Mouse (Mus musculus) kidney, adult 18-20 months (tissue): ENCODE data around the gene Ralgps1.

Experiments
- DNase-seq: peaks from one replicate; pipeline ENCODE4 v3.0.0; 2021

The Ralgps1 gene

DNA sequence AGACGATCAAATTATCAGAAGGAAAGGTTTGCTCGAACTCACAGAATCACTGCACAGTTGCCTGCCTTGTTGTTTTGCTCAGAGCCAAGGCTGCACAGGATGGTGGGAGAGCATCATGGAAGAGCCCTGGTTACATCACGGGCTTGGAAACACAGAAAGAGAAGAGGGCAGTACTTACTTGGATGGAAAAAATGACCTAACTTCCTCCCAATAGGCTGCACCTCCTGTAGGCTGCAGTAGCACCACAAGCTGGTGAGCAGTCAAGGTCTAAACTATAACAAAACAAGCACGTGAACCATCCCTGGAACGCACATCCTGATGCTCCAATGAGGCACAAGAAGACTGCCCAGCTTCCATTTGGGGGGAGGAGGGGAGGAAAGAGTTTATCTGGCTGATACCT, 163.2 kb downstream of the Ralgps1 start:
- DNase-seq, result no peak

DNA sequence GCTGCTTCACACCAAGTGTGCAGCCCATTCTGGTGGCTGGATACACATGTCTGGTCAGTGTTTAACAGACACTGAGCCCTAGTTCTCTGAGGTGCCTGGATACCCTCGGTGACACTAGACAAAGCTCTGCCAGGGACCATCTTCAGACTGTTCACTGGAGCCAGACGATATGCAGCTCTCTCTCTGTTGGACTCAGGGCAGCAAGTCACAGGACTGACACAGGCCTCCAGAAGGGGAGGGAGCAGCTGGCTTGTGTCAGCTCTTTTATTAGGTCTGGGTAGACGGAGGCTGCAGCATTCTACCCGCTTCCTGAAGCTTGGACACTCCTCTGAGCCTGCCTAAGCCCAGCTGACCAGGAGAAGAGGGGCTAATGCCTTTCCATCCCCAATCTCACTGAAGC, 164.2 kb downstream of the Ralgps1 start:
- peak; percentile 52 for DNase-seq

DNA sequence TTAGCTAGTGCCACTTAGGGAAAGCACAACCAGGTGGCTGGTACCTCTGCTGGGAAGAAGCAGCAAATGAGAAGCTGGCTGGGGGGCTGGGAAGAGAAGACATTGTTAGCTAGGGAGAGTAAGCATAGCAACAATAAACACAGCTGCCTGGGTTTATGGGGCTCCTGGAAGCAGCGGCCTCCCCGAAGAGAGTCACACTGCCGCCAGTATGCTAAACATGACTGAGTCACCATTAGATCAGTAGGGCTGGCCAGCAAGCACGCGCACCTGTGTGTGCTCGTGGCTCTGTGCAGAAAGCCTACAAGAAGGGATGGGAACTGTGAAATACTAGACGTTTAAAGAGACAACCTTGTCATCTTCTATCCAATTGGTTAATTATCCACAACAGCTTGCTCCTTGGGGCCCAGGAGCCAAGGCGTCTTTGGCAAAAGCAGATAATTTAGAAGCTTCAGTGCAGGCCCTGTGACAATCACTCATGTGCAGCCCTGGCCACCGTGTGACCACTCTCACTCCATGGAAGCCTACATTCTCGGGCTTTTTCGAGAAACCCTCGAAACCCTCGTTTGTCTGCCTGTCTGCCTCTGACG, 165.3 kb downstream of the Ralgps1 start:
- no peak for DNase-seq

DNA sequence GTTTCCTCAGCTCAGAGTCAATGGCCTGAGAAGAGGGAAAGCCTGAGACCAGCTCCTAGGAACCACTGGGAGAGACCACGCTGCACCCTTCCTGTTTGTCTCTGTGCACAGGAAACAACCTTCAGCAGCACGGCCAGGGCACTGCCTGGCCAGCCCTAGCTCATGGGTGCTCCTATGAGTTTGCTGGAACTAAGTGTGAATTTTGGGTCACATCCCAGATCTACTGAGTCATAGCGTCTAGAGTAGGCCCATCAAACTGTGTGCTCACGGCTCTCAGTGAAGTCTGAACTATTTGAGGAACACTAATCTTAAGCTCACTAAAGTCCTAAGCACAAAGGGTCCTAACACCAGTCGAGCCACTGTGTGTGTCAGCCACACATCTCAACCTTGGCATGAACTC, 166.3 kb downstream of the Ralgps1 start:
- DNase-seq, result no peak

- no peak for DNase-seq
These were observed 168.0 kb downstream of the Ralgps1 start for GRCm38 (mm10) chr2:33203284-33203683.

- peak; percentile 72 for DNase-seq
These were observed 170.8 kb downstream of the Ralgps1 start for GRCm38 (mm10) chr2:33200368-33201068.

- no peak for DNase-seq
These were observed 181.3 kb downstream of the Ralgps1 start for GRCm38 (mm10) chr2:33189976-33190375.

DNA sequence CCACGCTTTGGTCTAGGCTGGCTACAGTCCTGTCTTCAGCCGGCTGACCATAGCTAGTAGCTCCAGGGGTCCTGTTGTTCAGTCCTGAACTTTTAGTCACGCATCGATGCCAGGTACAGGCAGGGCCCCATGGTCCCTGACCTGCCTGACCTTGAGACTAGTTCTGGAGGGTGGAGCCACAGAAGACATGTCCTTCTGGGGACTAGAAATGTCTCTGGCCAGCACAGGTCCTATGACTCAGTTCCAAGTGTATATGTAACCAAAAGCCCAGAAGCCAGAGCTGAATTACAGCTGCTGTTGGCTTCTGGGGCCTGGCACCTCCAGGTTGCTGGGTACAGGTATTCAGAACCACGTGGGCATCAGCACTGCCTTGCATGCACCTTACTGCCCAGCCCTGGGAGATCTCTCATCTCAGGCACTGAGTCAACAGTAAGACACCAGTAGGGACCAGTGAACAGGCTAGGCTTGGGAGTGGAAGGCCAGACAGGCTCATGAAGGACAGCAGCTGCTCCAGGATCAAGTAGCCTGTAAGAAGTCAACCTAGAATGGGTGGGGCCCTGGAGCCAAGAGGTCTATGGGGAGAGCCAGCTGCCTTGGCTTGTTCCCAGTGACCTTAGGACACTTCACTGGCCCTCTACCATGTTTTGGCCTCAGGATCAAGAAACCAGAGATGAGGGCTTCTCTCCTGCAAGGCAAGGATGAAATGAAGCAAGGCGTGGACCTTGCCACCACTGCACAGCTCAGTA, 182.2 kb downstream of the Ralgps1 start:
- peak; percentile 57 for DNase-seq

GRCm38 (mm10) chr2:33187874-33188273, 183.4 kb downstream of the Ralgps1 start:
- peak; percentile 43 for DNase-seq

GRCm38 (mm10) chr2:33186505-33186904, 184.8 kb downstream of the Ralgps1 start:
- peak; percentile 40 for DNase-seq

- peak; percentile 61 for DNase-seq
These were observed 186.0 kb downstream of the Ralgps1 start for GRCm38 (mm10) chr2:33185258-33185657.

- DNase-seq, result no peak
These were observed 186.6 kb downstream of the Ralgps1 start for GRCm38 (mm10) chr2:33184641-33185040.

- DNase-seq, result no peak
These were observed 188.0 kb downstream of the Ralgps1 start for GRCm38 (mm10) chr2:33183321-33183720.

DNA sequence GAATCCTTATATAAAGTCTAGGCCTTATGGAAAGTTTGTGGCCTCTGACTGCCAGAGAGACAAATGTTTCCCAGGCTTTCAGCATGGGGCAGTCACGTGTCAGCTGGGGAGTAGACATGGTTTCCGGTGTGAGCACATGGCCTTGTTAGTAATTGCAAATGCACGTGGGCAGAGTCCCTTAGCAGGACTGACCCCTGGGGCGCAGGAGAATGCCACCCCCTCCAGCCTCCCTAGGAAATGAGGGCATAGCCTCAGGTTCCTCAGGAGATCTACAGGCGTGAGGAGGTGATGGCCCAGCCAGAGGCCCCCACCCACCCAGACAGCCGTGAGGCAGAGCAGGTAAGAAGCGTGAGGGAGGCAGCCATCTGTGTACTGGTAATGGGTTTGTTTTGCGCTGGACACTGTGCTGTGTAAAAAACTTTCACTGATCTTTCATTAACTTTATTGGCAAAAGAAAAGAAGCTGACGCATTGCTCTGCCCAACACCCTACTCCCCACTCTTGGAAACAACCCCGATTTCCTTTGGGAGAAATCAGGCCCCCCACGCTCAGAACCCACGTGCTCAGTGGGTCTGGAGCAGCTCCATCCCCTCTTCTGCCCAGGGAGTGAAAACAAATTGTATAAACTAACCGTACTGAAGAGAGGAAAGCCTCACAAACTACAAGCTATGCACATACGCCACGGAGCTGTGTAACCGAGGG, 191.2 kb downstream of the Ralgps1 start:
- DNase-seq, result peak; percentile 81

DNA sequence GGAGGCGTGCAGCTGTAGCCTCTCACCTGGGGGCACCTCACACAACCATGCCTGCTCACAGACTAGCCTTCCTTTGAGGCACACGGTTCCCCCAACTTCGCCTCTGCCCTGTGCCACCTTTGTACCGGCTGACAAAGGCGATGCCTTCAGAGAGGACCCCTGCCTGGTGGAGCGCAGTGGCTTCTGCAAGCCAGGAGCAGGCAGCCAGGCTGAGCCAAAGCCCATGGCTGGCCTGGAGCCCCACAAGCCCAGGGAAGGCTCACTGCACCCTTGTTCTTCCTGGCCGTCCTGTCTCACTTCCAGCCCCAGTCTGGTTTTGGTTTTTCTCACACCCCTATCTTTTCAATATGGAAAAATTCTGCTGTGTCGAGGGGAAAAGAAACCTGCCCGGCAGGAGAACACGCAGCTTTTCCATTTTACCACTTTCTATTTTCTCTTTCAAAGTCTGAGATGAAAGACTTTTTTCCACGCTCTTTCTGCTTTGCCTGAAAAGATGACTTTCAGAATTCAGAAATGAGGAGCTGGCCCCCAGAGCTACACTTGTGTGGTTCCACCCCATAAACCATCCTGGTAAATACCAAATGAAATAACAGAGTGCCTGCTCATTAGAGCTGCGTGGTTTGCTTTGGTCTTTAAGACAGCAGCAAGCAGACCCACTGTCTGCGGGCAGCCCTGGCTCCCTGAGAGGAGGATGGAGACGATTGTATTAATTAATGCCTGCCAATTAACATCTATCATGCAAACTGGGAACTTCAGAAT, 191.9 kb downstream of the Ralgps1 start:
- DNase-seq, result no peak

- DNase-seq, result no peak
These were observed 192.9 kb downstream of the Ralgps1 start for GRCm38 (mm10) chr2:33178243-33178932.

DNA sequence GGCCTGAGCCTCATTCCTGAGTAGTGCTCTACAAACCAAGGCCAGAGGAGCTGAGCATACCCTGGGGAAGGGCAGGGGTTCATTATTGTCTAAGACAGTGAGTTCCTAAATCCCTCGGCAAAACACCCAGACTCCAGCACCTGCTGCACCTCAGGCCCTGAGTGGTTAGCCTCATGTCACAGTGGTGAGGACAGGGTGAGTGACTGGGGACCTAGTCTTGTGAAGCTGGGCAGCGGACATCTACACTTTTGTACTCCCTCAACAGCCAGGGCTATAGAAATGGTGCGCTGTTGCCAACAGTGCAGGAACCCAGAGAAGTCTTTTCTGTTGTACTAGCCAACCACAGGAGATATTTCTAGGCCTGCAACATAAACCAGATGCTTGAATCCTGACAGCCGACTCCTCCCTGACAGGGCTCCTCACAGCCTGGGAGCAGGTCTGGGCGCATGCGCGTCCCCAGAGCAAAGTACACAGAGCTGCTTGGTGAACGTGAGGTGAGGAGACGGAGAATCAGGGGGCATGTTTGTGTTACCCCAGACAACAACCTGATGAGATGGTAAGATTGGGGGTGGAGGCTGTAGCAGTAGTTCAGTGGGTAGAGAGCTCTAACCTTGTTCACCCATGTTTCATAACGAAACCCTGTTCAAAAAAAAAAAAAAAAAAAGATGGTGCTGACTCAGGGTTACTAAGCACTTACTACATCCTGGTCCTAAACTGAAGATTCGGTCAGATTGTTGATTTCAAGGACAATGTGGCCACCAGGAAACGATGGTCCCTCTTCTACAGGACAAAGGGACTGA, 193.6 kb downstream of the Ralgps1 start:
- peak; percentile 68 for DNase-seq

DNA sequence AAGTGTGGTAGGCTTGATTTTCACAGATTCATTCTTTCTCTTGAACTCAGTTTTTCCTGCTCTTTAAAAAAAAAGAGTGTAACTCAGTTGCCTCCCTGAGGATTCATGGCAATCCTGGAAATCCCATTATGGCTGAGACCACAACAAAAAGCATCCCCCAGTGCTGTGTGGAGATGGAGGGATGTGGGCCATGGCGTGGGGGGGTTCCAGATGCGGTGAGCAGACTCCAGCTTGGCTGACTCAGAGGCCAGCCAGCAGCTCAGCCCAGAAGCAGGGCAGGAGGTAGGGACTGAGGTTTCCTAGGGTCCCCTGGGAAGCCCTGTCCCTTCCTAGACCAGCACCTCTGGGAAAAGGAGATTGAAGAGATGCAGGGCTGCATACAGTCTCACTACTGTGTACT, 194.4 kb downstream of the Ralgps1 start:
- DNase-seq, result no peak

DNA sequence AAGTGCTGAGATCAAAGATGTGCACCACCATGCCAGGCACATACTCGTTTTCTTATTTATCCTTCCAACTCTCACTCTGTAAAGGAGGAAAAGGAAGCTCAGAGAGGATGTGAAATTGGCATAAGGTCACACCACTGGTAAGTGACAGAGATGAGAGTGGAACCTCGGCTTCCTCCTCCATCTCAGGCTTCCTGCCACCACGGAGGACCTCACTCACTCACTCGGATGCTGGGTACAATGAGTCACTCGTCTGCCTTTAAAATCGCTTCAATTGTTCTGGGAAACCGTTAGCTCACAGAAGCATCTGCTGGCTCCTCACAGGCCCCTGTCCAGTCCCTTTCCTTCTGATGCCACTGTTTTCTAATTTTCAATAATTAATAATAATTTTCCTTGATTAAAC, 194.8 kb downstream of the Ralgps1 start:
- DNase-seq, result no peak

- no peak for DNase-seq
These were observed 197.6 kb downstream of the Ralgps1 start for GRCm38 (mm10) chr2:33173686-33174085.

DNA sequence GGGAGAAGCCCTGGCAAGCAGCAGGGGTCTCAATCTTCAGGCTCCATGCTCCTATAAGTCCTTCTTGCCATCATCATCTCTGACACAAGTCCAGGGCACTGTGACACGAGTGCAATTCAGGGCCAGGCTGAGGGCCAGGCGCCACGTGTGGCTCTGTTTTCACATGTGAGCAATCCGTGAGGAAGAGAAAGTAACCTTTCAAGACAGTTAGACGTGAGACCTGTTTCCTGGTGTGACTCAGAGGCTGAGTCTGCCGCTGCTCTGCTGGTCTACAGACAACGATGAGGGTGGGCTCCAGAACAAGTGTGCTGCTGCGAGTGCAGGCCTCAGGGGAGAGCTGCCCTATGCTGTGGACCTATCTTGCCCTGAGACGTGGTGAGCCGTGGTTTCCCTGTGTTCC, 198.2 kb downstream of the Ralgps1 start:
- no peak for DNase-seq
